Mouse (Mus musculus) E14TG2a.4 (cell line): ENCODE measurements around the gene Nomo1.

Source experiments
- CTCF ChIP-seq: conservative IDR thresholded peaks from 2 replicates; pipeline ENCODE4 v1.5.1; 2014; ENCODE audit warnings: low read length
- NANOG ChIP-seq: IDR thresholded peaks from 2 replicates; pipeline ENCODE4 v1.6.1; 2014; ENCODE audit warnings: borderline replicate concordance, low read length, mixed read lengths

- TF ChIP-seq CTCF (no peak), NANOG (no peak)
Measured at GRCm38 (mm10) chr7:46058882-46059281, 25.4 kb downstream of the Nomo1 start.
